Comparison of ENCODE assay signal across 11 mouse cellular contexts in the genomic region with DNA sequence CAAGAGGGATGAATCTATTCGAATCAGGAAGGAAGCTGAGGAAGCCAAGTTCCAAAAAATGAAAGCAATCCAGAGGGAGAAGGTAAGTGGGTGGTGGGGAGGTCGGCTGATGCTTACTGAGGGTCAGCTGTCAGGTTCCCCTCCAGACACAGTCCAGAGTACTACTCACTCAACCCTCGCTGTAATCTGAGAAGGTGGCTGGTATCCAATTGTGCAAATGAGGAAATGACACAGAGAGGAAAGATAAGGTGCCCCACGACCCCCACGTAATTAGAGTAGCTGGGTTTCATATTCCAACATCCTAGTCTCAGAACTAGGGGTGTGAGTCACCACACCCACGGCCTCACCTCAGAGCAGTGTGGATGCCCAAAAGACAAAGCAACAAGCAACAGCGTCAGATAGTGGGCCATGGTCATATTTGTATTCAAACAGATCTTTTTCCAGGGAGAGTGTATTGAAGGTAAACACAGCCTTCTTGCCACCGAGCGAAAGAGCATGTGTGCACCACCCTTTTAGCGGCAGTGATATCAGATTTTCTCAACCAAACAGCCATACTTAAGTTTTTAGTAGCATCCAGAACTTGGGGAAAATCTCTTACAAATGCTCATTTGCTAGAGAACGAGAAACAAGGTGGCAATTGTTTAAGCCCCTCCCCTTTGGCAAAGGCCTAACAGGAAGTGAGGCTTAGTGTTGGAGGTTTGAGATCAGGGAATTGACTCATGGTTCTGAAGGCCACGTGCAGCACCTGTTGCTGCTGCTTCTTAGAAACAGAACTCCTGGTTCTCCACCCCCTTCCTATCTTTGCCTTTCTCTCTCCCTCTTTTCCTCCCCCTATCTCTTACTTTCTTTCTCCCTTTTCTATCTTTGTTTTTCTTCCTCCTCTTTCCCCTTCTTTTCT. TPM values are rescaled to one million over a fixed set of nuclear protein-coding genes. Genes with fewer than 3 reads are reported as not detected.
A peak's percentile ranks its signal among the peaks of the same experiment; 100 is the strongest.
DNase-seq lines count a peak whose midpoint lies in the region; ATAC-seq and TF ChIP-seq lines count a peak whose summit lies in the region.
"Had no signal": no experiment of that assay in that cellular context is flagged by ENCODE, and none has a peak within 500 bp of the region (broad histone marks: within the 10 kb centered on the region; RNA-seq: fewer than 3 reads in every experiment).

No protein-coding gene starts in this region.

- 15% methylated on average over 12 of the region's 12 CpGs for WGBS in heart, embryonic 14.5 days
- WGBS in heart, adult 2 months: 19% methylated on average over 12 of the region's 12 CpGs
- WGBS in stomach, postnatal 0 days: 17% methylated on average over 12 of the region's 12 CpGs

- H3K4me3 ChIP-seq in heart, embryonic 14.5 days (ENCODE audit: control insufficient read depth in 1 of 2, insufficient read depth in 1 of 2, low read depth in 1 of 2, low read length in 2 of 2): 0 out of 4 replicates have a peak overlapping the region, but pooled peaks of 1 of the 2 experiments have one; percentile 3
- no peak overlapping the region for H3K4me3 ChIP-seq in heart, adult 2 months
- no peak overlapping the region for H3K4me3 ChIP-seq in stomach, postnatal 0 days (ENCODE audit: low read depth, low read length)
- H3K4me3 ChIP-seq: forebrain, embryonic 13.5 days; hindbrain, embryonic 12.5 days had no signal

- TF ChIP-seq POLR2A in heart, adult 2 months (IDR thresholded peaks at IDR 0.05; ENCODE audit: insufficient read depth, low read depth, low read length): no peak

- no peak for TF ChIP-seq EP300 in heart, adult 2 months (IDR thresholded peaks at IDR 0.05; ENCODE audit: insufficient read depth, low read depth, low read length)
- no peak for TF ChIP-seq EP300 in stomach, postnatal 0 days (optimal IDR thresholded peaks at IDR 0.05)

- no peaks in the 10 kb centered on the region for H3K36me3 ChIP-seq in heart, embryonic 14.5 days (ENCODE audit: control insufficient read depth, insufficient read depth, low read length)
- no peaks in the 10 kb centered on the region for H3K36me3 ChIP-seq in heart, adult 2 months (ENCODE audit: control insufficient read depth, insufficient read depth, low read length)
- no peaks in the 10 kb centered on the region for H3K36me3 ChIP-seq in stomach, postnatal 0 days (ENCODE audit: control insufficient read depth, insufficient read depth, low read length)
- H3K36me3 ChIP-seq: hindbrain, embryonic 12.5 days had no signal

- intact Hi-C loops in heart, adult 2 months (cut with DNase I): no loop called here

- DNase-seq in heart, adult 2 months: no peak
- DNase-seq in testis, postnatal 14 days (ENCODE audit: low spot score): peak; percentile 12
- DNase-seq in testis, postnatal 10 days (ENCODE audit: low spot score): no peak
- DNase-seq in induced T-regulatory cell, adult 2 months (ENCODE audit: low read depth): peak; percentile 28
- DNase-seq in stomach, postnatal 0 days (ENCODE audit: low spot score): peak; percentile 51
- no peak for DNase-seq in right cerebral cortex, postnatal 4 days
- DNase-seq in spleen, postnatal 14 days (ENCODE audit: low spot score in 2 of 2): no peak
- DNase-seq: cerebellum, postnatal 25 days had no signal

- no peaks in the 10 kb centered on the region for H3K9me3 ChIP-seq in heart, embryonic 14.5 days (ENCODE audit: control insufficient read depth, low read length)
- H3K9me3 ChIP-seq in stomach, postnatal 0 days (ENCODE audit: control insufficient read depth, low read length): no peaks in the 10 kb centered on the region
- H3K9me3 ChIP-seq: forebrain, embryonic 13.5 days; hindbrain, embryonic 12.5 days had no signal

- H3K27me3 ChIP-seq in heart, embryonic 14.5 days (ENCODE audit: control insufficient read depth, insufficient read depth, low read length): no peaks in the 10 kb centered on the region
- H3K27me3 ChIP-seq in heart, adult 2 months (ENCODE audit: control insufficient read depth, insufficient read depth, low read length): no peaks in the 10 kb centered on the region
- H3K27me3 ChIP-seq in stomach, postnatal 0 days (ENCODE audit: control insufficient read depth, insufficient read depth, low read length): no peaks in the 10 kb centered on the region
- H3K27me3 ChIP-seq: forebrain, embryonic 13.5 days had no signal

- peak; percentile 81 for ATAC-seq in heart, embryonic 14.5 days (ENCODE audit: insufficient number of reproducible peaks, insufficient read depth, low FRiP score, low read depth)
- ATAC-seq in stomach, postnatal 0 days (ENCODE audit: low FRiP score, low TSS enrichment): peak; percentile 84
- ATAC-seq: forebrain, embryonic 13.5 days had no signal

- no peak for TF ChIP-seq CTCF in heart, adult 2 months (IDR thresholded peaks at IDR 0.05)
- no peak for TF ChIP-seq CTCF in stomach, postnatal 0 days (IDR thresholded peaks at IDR 0.05; ENCODE audit: low read depth)

- no peak overlapping the region for H3K9ac ChIP-seq in heart, embryonic 14.5 days (ENCODE audit: low read length)
- H3K9ac ChIP-seq in heart, adult 2 months (ENCODE audit: low read depth, low read length): no peak overlapping the region
- H3K9ac ChIP-seq in stomach, postnatal 0 days (ENCODE audit: low read length): no peak overlapping the region
- H3K9ac ChIP-seq: forebrain, embryonic 13.5 days; hindbrain, embryonic 12.5 days had no signal

- peak overlapping the region; percentile 26 to 67; a peak in 3 of 4 replicates for H3K27ac ChIP-seq in heart, embryonic 14.5 days (replicated peaks in 1 of 2; ENCODE audit: control insufficient read depth in 1 of 2, insufficient read depth in 1 of 2, low read depth in 2 of 2, low read length in 2 of 2)
- no peak overlapping the region for H3K27ac ChIP-seq in heart, adult 2 months
- no peak overlapping the region for H3K27ac ChIP-seq in stomach, postnatal 0 days (replicated peaks)
- H3K27ac ChIP-seq: forebrain, embryonic 13.5 days; hindbrain, embryonic 12.5 days had no signal

- H3K4me2 ChIP-seq in heart, embryonic 14.5 days (ENCODE audit: low read length): peak overlapping the region; percentile 26
- no peak overlapping the region for H3K4me2 ChIP-seq in stomach, postnatal 0 days (replicated peaks; ENCODE audit: low read depth)
- H3K4me2 ChIP-seq: forebrain, embryonic 13.5 days; hindbrain, embryonic 12.5 days had no signal

- H3K4me1 ChIP-seq in heart, embryonic 14.5 days (ENCODE audit: control insufficient read depth in 2 of 2, insufficient read depth in 2 of 2, low read length in 2 of 2): peaks cover 11 to 19% of the 10 kb centered on the region in 2 experiments
- H3K4me1 ChIP-seq in heart, adult 2 months (ENCODE audit: control insufficient read depth, insufficient read depth, low read length): peaks cover 1% of the 10 kb centered on the region
- H3K4me1 ChIP-seq in stomach, postnatal 0 days (replicated peaks; ENCODE audit: control insufficient read depth, insufficient read depth): no peaks in the 10 kb centered on the region
- H3K4me1 ChIP-seq: hindbrain, embryonic 12.5 days had no signal

- no peaks in the 10 kb centered on the region for H3K79me2 ChIP-seq in heart, adult 2 months (replicated peaks; ENCODE audit: control insufficient read depth, insufficient read depth, low read length)

RNA-seq across cellular contexts. Expression of a gene that starts 28.4 kb away (rescaled TPM):
- polyA plus RNA-seq in heart, embryonic 14.5 days (2014; fragmentation: Nextera tagmentation; extraction: Ambion mirVana): 0.86 and 1.1 TPM in 2 replicates
- under 1 TPM; 0.93 to 0.97 TPM for total RNA-seq in heart, adult 2 months (2021)
- 0.47 and 0.86 TPM in 2 replicates for polyA plus RNA-seq in heart, adult 2 months (2012; rRNA removed)
- 2.7 and 3.1 TPM in 2 replicates for polyA plus RNA-seq in stomach, postnatal 0 days (2015; fragmentation: Nextera tagmentation; extraction: Ambion mirVana)

RNA-seq across cellular contexts. Expression of a gene that starts 57.5 kb away (rescaled TPM):
- 167 and 179 TPM in 2 replicates for polyA plus RNA-seq in heart, embryonic 14.5 days (2014; fragmentation: Nextera tagmentation; extraction: Ambion mirVana)
- 100 to 1,000 TPM; 243 to 278 TPM for total RNA-seq in heart, adult 2 months (2021)
- polyA plus RNA-seq in heart, adult 2 months (2012; rRNA removed): 20.8 and 39.1 TPM in 2 replicates
- 85.7 and 97.4 TPM in 2 replicates for polyA plus RNA-seq in stomach, postnatal 0 days (2015; fragmentation: Nextera tagmentation; extraction: Ambion mirVana)

Comparison
In these comparisons a context has a peak if more than half of its experiments do, and no peak if none do; other contexts are left out.
1. H3K27ac ChIP-seq: peak in heart, embryonic 14.5 days (2 of 2); none in heart, adult 2 months (single experiment) and stomach, postnatal 0 days (single experiment).
2. DNase-seq: peak in testis, postnatal 14 days (single experiment), induced T-regulatory cell, adult 2 months (single experiment) and stomach, postnatal 0 days (single experiment); none in heart, adult 2 months (0 of 2), testis, postnatal 10 days (single experiment), right cerebral cortex, postnatal 4 days (single experiment) and spleen, postnatal 14 days (0 of 2).